Mouse (Mus musculus): Measurements from ENCODE around the gene Endou. TPM values are rescaled to one million over a fixed set of nuclear protein-coding genes. Genes with fewer than 3 reads are reported as not detected.

Gene Endou
- total RNA-seq (2023) = 1 to 10 TPM; 6.5 to 6.6 TPM

GRCm38 (mm10) chr15:97731111-97731510, at the start of gene Endou:
Gene Endou (minus strand): TSS chr15:97731339.

GRCm38 (mm10) chr15:97778311-97779098, 47.4 kb upstream of the Endou start, which contains the start of gene Slc48a1:
Gene Slc48a1 (plus strand): TSS chr15:97778520.

GRCm38 (mm10) chr15:97767280-97768186, 36.4 kb upstream of the Endou start, which contains the start of gene Rapgef3:
Gene Rapgef3 (minus strand): TSS chr15:97767972.

GRCm38 (mm10) chr15:97705211-97706050, 25.7 kb downstream of the Endou start, which contains the start of gene Rpap3:
Gene Rpap3 (minus strand): TSS chr15:97705825.

Other genes with a start within 250 kb of the Endou start
- 10 to 100 TPM; 19.5 to 21.8 TPM for gene Rpap3, start 25.5 kb downstream of the Endou start, total RNA-seq (2023)
- gene Rapgef3, start 36.6 kb upstream of the Endou start, total RNA-seq (2023) = 1 to 10 TPM; 3.3 to 5.9 TPM
- 10 to 100 TPM; 16.1 to 30.8 TPM for gene Slc48a1, start 47.2 kb upstream of the Endou start, total RNA-seq (2023)
- gene Hdac7, start 113.2 kb upstream of the Endou start, total RNA-seq (2023) = 100 to 1,000 TPM; 138 to 158 TPM
- under 1 TPM; 0.33 to 0.75 TPM for gene Vdr, start 179.3 kb upstream of the Endou start, total RNA-seq (2023)
- gene Tmem106c, start 232.9 kb upstream of the Endou start, total RNA-seq (2023) = 10 to 100 TPM; 21.5 to 23.0 TPM